Mouse (Mus musculus): ENCODE data around the gene Hsdl1. TPM values are rescaled to one million over a fixed set of nuclear protein-coding genes. Genes with fewer than 3 reads are reported as not detected.

Gene Hsdl1
- total RNA-seq (2022): 10 to 100 TPM; 35.6 to 81.1 (median 56.8) TPM

DNA sequence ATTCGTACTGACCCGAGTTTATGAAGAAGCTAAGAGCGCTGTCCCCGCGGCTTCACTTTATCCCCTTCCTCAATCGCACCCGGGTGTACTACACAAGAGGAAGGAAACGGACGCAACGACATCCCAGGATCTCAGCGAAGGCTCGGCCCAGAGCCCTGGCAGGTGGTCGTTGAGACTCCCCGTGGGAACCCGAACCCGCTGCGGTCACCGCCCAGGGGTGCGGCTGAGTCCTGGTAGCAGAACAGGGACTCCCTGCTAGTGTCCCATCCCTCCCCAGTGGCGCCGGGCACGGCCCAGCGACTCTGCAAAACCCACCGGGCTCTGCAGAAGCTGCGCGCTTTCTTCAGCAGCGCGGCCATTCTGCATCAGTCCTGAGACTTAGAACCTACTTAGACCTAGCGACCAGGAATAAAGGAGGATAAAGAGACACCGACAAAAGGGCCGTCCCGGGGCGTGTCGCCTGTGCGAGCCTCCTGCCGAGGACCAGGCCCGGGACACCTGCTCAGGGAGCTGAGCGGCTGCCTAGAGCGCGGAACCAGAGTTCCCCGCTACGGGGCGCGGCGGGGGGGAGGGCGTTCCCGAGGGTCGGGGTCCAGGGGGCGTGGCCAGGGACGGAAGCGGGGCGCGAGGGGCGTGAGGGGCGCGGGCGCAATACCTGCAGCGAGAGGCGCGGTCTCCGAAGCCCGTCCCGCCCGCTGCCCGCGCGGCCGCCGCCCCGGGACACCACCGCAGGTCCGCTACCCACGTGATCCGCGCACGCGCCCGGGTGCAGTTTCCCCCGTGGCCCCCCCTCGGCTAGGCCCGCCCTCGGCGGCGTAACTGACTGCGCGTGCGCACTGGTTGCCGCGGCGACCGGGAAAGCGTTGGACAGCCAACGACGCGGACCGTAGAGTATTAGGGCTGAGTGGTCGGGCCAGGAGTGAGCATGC, at the start of gene Hsdl1, which contains the start of gene Dnaaf1:
Gene Hsdl1 (minus strand): TSS at position 747 of the 929 bp plus-strand sequence.
Gene Dnaaf1 (plus strand): TSS at position 799 of the 929 bp plus-strand sequence.
- DNase-seq: peak; percentile 94

GRCm38 (mm10) chr8:119623744-119624143, 48.8 kb upstream of the Hsdl1 start:
- DNase-seq: no peak

GRCm38 (mm10) chr8:119623061-119623460, 48.1 kb upstream of the Hsdl1 start:
- no peak for DNase-seq

- DNase-seq: no peak
Observed at GRCm38 (mm10) chr8:119622555-119622954, 47.6 kb upstream of the Hsdl1 start.

GRCm38 (mm10) chr8:119620848-119621465, 46.0 kb upstream of the Hsdl1 start:
- DNase-seq: no peak

DNA sequence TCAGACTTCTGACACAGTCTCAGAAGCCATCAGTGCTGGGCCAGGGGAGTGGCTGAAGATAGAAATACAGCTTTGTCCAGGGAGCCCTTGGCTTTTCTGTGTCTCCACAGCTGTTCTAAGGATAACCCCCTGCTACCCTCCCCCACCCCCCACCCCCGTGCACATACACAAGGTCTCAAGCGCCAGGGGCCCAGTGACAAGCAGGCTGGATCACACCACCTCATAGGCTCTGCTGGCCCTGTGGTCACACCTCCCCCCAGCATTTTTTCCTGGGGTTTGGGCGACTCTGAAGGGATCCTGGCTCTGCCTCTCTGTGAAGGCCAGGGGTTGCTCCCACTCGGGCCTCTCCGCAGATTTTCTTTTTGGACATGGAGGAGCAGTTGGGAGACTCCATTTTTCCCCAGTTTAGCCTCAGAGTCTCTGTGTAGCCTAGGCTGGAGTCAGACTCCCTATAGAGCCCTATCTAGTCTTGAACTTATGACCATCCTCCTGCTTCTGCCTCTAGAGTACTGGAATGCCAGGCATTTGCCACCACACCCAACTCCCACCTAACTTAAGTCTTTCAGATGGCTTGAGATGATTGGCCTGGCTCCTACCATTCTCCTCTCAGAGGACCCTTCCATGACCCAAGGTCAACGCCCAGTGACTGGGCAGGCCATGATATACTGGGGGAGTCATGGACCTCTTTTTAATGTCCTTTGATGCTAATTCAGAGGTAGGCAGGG, 45.3 kb upstream of the Hsdl1 start:
- no peak for DNase-seq

DNA sequence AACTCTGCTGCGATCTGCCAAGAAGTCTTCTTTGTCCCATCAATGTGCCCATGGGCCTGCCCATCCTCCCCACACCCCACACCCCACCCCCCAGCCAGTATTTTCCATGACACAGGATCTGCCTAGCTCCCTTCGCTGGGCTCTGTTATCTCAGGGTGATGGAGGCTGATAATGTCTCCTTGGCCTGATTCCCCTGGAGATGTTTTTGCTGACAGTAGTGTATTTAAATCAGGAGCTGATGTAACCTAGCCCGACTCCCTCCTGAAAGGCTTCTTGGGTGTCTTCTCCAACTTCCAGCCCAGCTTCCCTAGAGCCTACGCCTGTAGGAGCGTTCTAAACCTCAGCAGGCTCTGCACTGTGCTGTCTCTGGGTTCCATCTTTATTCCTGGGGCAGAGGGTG, 43.9 kb upstream of the Hsdl1 start:
- DNase-seq: no peak

DNA sequence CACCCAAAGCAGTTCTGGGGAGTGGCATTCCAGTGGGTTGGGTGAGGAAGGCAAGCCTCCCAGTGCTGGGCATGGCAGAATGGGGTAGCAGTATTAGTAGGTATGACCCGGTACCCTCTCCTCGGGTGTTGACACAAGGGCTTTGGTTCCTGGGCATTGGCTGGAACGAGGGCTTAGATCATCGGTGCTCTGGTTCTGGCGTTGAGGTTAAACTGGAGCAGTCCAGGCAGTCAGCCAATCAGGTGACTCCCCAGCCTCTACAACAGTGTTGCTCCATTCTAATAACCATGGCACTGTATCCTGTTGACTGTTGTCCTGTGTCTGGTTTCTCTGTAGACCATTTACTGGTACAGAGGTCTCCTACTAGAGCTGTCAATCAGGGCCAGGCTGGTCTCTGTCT, 42.6 kb upstream of the Hsdl1 start:
- no peak for DNase-seq

- DNase-seq: no peak
Observed at GRCm38 (mm10) chr8:119616811-119617210, 41.8 kb upstream of the Hsdl1 start.

DNA sequence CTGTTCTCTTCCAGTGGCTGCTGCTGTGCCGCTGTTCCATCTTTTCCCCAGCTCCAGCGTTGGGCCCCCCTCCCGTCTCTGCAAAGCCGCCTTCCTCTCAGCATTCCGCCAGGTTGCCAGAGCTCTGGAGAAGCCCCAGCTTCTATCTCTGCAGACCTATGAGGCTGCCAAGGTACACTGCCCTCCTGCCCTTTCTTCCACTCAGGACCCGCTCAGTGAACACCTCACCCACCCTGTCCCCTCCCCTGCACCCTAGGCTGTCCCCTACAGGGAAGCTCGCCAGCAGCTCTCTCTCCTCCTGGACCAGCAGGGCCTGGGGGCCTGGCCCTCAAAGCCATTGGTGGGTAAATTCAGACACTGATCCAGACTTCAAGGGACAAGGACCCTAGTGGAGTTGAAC, 41.4 kb upstream of the Hsdl1 start:
- no peak for DNase-seq

GRCm38 (mm10) chr8:119615096-119615495, 40.1 kb upstream of the Hsdl1 start:
- no peak for DNase-seq

DNA sequence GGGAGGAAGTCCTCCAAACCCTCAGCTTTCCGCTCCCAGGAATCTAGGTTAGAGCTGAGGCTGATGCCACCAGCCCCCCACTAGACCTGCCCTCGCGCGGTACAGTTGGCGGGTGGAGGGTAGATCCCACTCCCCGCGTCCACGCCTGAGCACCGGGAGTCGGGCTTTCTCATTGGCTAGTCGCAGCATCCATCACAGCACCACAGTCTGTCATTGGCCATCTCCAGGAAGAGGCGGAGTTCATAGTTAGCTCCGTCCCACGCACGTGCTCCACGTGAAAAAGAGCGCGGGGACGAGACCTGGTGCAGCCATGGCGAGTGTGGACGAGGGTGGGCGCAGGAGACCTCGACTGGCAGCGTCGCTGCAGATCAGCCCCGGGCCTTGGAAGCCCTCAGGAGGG, 37.5 kb upstream of the Hsdl1 start, which contains the start of gene Adad2:
Gene Adad2 (plus strand): TSS at position 277 of the 400 bp plus-strand sequence.
- no peak for DNase-seq

- DNase-seq: no peak
Observed at GRCm38 (mm10) chr8:119606224-119606623, 31.2 kb upstream of the Hsdl1 start.

GRCm38 (mm10) chr8:119604996-119605395, 30.0 kb upstream of the Hsdl1 start, which contains the start of gene Taf1c:
TSS of gene Taf1c (minus strand) at chr8:119605222.
- peak; percentile 87 for DNase-seq

GRCm38 (mm10) chr8:119604398-119604803, 29.4 kb upstream of the Hsdl1 start:
- no peak for DNase-seq

DNA sequence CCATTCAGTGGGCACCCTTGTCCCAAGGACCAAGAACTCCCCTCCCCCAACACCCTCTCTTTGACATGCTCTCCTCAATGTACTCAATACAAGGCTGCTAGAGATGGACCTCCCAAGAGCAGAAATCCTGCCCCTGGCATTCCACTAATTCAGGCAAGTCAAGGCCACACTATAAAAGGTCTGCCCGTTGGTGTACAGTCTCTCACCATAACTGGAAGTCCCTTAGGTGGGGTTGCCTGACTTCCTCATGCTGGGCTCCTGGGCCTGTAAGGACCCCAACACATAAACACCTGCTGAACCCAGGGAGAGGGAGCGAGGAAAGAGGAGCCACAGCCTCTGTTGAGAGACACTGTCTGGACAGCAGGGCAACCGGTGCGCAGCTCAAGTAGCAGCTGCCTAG, 28.8 kb upstream of the Hsdl1 start:
- no peak for DNase-seq

- no peak for DNase-seq
Observed at GRCm38 (mm10) chr8:119591456-119591855, 16.5 kb upstream of the Hsdl1 start.

DNA sequence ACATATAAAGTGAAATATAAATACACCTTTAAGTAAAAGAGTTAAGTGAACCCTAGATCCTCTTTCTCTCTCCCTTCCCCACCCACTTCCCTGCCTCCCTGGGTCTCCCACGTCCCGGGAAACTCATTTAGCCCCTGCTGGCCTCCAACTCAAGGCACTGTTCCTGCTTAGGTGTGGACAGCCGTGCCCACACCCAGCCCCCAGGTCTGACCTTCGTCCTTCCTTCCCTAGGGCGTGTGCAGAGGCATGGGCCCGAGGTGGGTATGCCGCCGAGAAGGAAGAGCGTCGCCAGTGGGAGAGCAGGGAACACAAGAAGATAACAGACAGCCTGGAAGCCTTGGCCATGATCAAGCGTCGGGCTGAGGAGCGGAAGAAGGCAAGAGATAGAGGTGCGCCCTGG, 15.4 kb upstream of the Hsdl1 start:
- DNase-seq: no peak

- no peak for DNase-seq
Observed at GRCm38 (mm10) chr8:119588844-119589243, 13.9 kb upstream of the Hsdl1 start.

DNA sequence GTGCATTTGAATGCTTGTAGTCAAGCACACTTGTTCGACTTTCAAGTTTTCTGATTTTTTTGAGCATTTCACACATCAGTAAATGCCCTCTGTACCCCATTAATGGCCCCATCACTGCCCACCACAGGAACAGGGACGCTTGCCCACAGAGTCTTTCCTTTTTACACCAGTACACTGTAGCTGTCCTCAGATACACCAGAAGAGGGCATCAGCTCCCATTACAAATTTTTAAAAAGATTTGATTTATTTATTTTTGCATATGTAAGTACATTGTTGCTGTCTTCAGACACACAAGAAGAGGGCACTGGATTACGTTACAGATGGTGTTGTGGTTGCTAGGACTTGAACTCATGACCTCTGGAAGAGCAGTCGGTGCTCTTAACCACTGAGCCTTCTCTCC, 13.3 kb upstream of the Hsdl1 start:
- DNase-seq: no peak

GRCm38 (mm10) chr8:119585901-119586300, 10.9 kb upstream of the Hsdl1 start:
- no peak for DNase-seq

GRCm38 (mm10) chr8:119580441-119581161, 5.6 kb upstream of the Hsdl1 start:
- no peak for DNase-seq

Measured in adrenal gland, adult 8-10 months (tissue).